Comparison of ENCODE assay signal across 8 mouse cellular contexts in genomic region chr4:66828163-66828668, GRCm38 (mm10). TPM values are rescaled to one million over a fixed set of nuclear protein-coding genes. Genes with fewer than 3 reads are reported as not detected.
DNase-seq lines count a peak whose midpoint lies in the region; ATAC-seq and TF ChIP-seq lines count a peak whose summit lies in the region.

No protein-coding gene starts in this region.

- 54% methylated on average over 6 of the region's 6 CpGs for WGBS in liver, adult 2 months
- WGBS in heart, postnatal 0 days: 39% methylated on average over 6 of the region's 6 CpGs
- 13% methylated on average over 6 of the region's 6 CpGs for WGBS in macrophage (ENCODE audit: missing documents)
- WGBS in midbrain, postnatal 0 days: 78% methylated on average over 6 of the region's 6 CpGs

- no peaks in the 10 kb centered on the region for H3K9me3 ChIP-seq in heart, postnatal 0 days (replicated peaks; ENCODE audit: control insufficient read depth, low read length)
- no peaks in the 10 kb centered on the region for H3K9me3 ChIP-seq in midbrain, postnatal 0 days (ENCODE audit: low read length)

- no peak for TF ChIP-seq POLR2A in liver, adult 2 months (IDR thresholded peaks at IDR 0.05; ENCODE audit: extremely low read depth, insufficient read depth, low read length)

- no peaks in the 10 kb centered on the region for H3K4me1 ChIP-seq in liver, adult 2 months (ENCODE audit: control insufficient read depth, insufficient read depth, low read length)
- H3K4me1 ChIP-seq in brown adipose tissue, adult 24 weeks (ENCODE audit: control insufficient read depth, insufficient read depth, insufficient read length, low read length): no peaks in the 10 kb centered on the region; the same call in 1 of the 2 replicates
- peaks cover 13% of the 10 kb centered on the region; the same call in 1 of the 2 replicates for H3K4me1 ChIP-seq in heart, postnatal 0 days (ENCODE audit: control insufficient read depth, insufficient read depth)
- H3K4me1 ChIP-seq in midbrain, postnatal 0 days (ENCODE audit: insufficient read depth, low read length): no peaks in the 10 kb centered on the region

- peak overlapping the region; percentile 66 for H3K4me2 ChIP-seq in heart, postnatal 0 days (ENCODE audit: low read depth, low read length)
- H3K4me2 ChIP-seq in midbrain, postnatal 0 days (ENCODE audit: low read depth, low read length, poor library complexity, severe bottlenecking): no peak overlapping the region

- H3K9ac ChIP-seq in liver, adult 2 months (ENCODE audit: low read depth, low read length): peak overlapping the region; percentile 56; the same call in 1 of the 2 replicates
- peak overlapping the region; percentile 66 for H3K9ac ChIP-seq in heart, postnatal 0 days (replicated peaks; ENCODE audit: low read depth, low read length)
- no peak overlapping the region for H3K9ac ChIP-seq in midbrain, postnatal 0 days (replicated peaks; ENCODE audit: low read length, poor library complexity, severe bottlenecking)

- ATAC-seq in heart, postnatal 0 days (ENCODE audit: insufficient read depth, low read depth): no peak
- no peak for ATAC-seq in midbrain, postnatal 0 days (ENCODE audit: low FRiP score)
- ATAC-seq in frontal cortex, adult (ENCODE audit: low TSS enrichment): no peak

- H3K36me3 ChIP-seq in liver, adult 2 months (ENCODE audit: control insufficient read depth, insufficient read depth, low read length): no peaks in the 10 kb centered on the region
- no peaks in the 10 kb centered on the region for H3K36me3 ChIP-seq in heart, postnatal 0 days (replicated peaks; ENCODE audit: control insufficient read depth, insufficient read depth, low read length)
- no peaks in the 10 kb centered on the region for H3K36me3 ChIP-seq in macrophage (ENCODE audit: inconsistent target)
- no peaks in the 10 kb centered on the region for H3K36me3 ChIP-seq in midbrain, postnatal 0 days (ENCODE audit: insufficient read depth, low read length)

- H3K4me3 ChIP-seq in liver, adult 2 months (ENCODE audit: insufficient read depth, low read depth, low read length): peak overlapping the region; percentile 56
- peak overlapping the region; percentile 72 for H3K4me3 ChIP-seq in brown adipose tissue, adult 24 weeks (ENCODE audit: insufficient read depth, low read depth, low read length)
- peak overlapping the region; percentile 50 for H3K4me3 ChIP-seq in heart, postnatal 0 days (ENCODE audit: low read depth, low read length)
- peak overlapping the region; percentile 86 for H3K4me3 ChIP-seq in macrophage (ENCODE audit: inconsistent target)
- no peak overlapping the region for H3K4me3 ChIP-seq in midbrain, postnatal 0 days (ENCODE audit: low read depth, low read length)

- H3K27me3 ChIP-seq in liver, adult 2 months (ENCODE audit: control insufficient read depth, insufficient read depth, low read length): no peaks in the 10 kb centered on the region
- no peaks in the 10 kb centered on the region for H3K27me3 ChIP-seq in heart, postnatal 0 days (ENCODE audit: control insufficient read depth, insufficient read depth, low read length)
- no peaks in the 10 kb centered on the region for H3K27me3 ChIP-seq in midbrain, postnatal 0 days (ENCODE audit: insufficient read depth, low read length)

- H3K79me2 ChIP-seq in liver, adult 2 months (ENCODE audit: control insufficient read depth, insufficient read depth, low read length): no peaks in the 10 kb centered on the region; the same call in 1 of the 2 replicates
- peaks cover 57% of the 10 kb centered on the region for H3K79me2 ChIP-seq in macrophage (ENCODE audit: inconsistent target)

- DNase-seq in liver, adult 2 months (ENCODE audit: extremely low read depth, low read depth, low spot score): no peak
- DNase-seq in liver: no peak
- peak; percentile 13 for DNase-seq in heart, postnatal 0 days (ENCODE audit: low spot score)
- no peak for DNase-seq in midbrain, postnatal 0 days (ENCODE audit: low spot score)
- no peak for DNase-seq in cerebellum, adult 9-11 months

- no peak for TF ChIP-seq CTCF in liver, adult 2 months (IDR thresholded peaks at IDR 0.05; ENCODE audit: low read depth, low read length)
- TF ChIP-seq CTCF in heart, postnatal 0 days (IDR thresholded peaks at IDR 0.05; ENCODE audit: low read depth): no peak
- TF ChIP-seq CTCF in midbrain, postnatal 0 days (IDR thresholded peaks at IDR 0.05): no peak

- H3K27ac ChIP-seq in liver, adult 2 months (replicated peaks; ENCODE audit: insufficient read depth, low read depth, low read length): peak overlapping the region; percentile 69
- H3K27ac ChIP-seq in brown adipose tissue, adult 24 weeks (replicated peaks; ENCODE audit: low read depth, low read length): peak overlapping the region; percentile 81
- H3K27ac ChIP-seq in heart, postnatal 0 days (ENCODE audit: low read depth): peak overlapping the region; percentile 93
- H3K27ac ChIP-seq in macrophage: peak overlapping the region; percentile 99
- H3K27ac ChIP-seq in midbrain, postnatal 0 days (ENCODE audit: low read depth, low read length): no peak overlapping the region

- no peak for TF ChIP-seq EP300 in heart, postnatal 0 days (IDR thresholded peaks at IDR 0.05; ENCODE audit: low read depth)

RNA-seq across cellular contexts. Expression of gene Tlr4, which starts 0.8 kb away (rescaled TPM):
- 5.2 and 5.6 TPM in 2 replicates for total RNA-seq in liver, adult 2 months (2014; rRNA removed)
- polyA plus RNA-seq in liver, adult 2 months (2012; rRNA removed): 0.16 and 0.70 TPM in 2 replicates
- 6.2 and 7.6 TPM in 2 replicates for polyA plus RNA-seq in brown adipose tissue, adult 24 weeks (2012; ENCODE audit: insufficient read depth, insufficient read length, missing spikeins)
- 19.6 and 20.8 TPM in 2 replicates for total RNA-seq in heart, postnatal 0 days (2014; rRNA removed; ENCODE audit: low replicate concordance)
- 2.7 and 2.9 TPM in 2 replicates for polyA plus RNA-seq in heart, postnatal 0 days (2015; fragmentation: Nextera tagmentation; extraction: Ambion mirVana)
- 100 to 1,000 TPM in 2 of 26 experiments, 10 to 100 TPM in 23, 1 to 10 TPM in 1; 9.3 to 130 (median 39.1) TPM for total RNA-seq in macrophage (2018; cell fraction: chromatin; rRNA removed)
- 100 to 1,000 TPM in 7 of 26 experiments, 10 to 100 TPM in 19; 36.3 to 139 (median 87.9) TPM for total RNA-seq in macrophage (2018; cell fraction: cytosol; rRNA removed)
- 100 to 1,000 TPM in 8 of 26 experiments, 10 to 100 TPM in 18; 45.3 to 156 (median 73.5) TPM for total RNA-seq in macrophage (2018; cell fraction: nucleus; rRNA removed)
- 66.9 to 77.5 TPM (median 75.6 TPM) in 3 replicates for polyA plus RNA-seq in macrophage (2018)
- total RNA-seq in midbrain, postnatal 0 days (2014; rRNA removed): 1.8 TPM in 2 replicates
- 0.39 and 0.55 TPM in 2 replicates for polyA plus RNA-seq in midbrain, postnatal 0 days (2015; fragmentation: Nextera tagmentation; extraction: Ambion mirVana)
